Mouse (Mus musculus) mature B cell (primary cell): ENCODE data around the gene Klk10.

ENCODE experiments used
- in situ Hi-C: fragments of 300-500 bp; cut with MboI; formaldehyde crosslinking; loops from 2 replicates; pipeline ENCODE4 v1.14.3; 2019

The Klk10 gene

GRCm38 (mm10) chr7:43780746-43781145, at the start of gene Klk10:
Gene Klk10, plus strand, starts transcription at chr7:43781035.
- in situ Hi-C loops: no loop called here

- in situ Hi-C loops: no loop called here
Observed at GRCm38 (mm10) chr7:43747788-43748187, 33.0 kb upstream of the Klk10 start.

DNA sequence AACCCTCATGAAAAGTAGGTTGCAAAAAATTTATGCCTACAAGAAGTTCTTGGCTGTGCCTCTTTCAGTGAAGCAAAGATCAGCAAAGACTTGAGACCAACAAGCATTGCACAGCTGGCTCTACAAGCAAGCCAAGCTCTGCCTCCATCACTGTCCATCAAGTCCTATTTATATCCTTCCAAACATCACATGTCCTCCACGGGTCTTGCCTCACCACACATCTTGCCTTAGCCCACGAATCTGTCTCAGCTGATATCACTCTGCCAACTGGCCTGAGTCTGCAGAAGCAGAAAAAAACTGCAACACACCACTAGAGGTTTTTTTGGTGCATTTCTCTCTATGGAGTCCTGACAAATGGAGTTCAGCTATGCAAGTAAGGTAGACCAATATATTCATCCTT, 28.0 kb upstream of the Klk10 start:
- in situ Hi-C loops: no loop called here

DNA sequence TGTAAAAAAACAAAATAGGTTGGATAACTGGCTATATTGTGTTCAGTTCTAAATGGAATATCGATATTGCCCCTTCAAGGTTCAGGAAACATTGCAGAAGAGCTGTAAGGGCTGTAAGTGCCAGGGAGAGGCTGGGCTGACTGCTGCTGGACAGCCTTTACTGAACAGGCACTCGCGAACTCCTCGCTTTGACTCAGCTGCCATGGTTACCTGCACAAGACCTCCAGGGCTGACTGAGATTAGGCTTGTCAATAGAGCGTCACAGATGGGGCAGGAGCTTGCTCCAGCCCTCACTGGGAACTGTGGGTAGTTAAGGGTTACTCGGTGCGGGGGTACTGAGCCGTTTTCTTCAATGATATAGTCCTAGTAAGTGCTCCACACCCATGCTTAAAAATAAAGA, 14.4 kb upstream of the Klk10 start:
- in situ Hi-C loops: no loop called here

GRCm38 (mm10) chr7:43768597-43768996, 12.2 kb upstream of the Klk10 start, which contains the start of gene Klk12:
Gene Klk12, plus strand, starts transcription at chr7:43768897.
- in situ Hi-C loops: no loop called here

DNA sequence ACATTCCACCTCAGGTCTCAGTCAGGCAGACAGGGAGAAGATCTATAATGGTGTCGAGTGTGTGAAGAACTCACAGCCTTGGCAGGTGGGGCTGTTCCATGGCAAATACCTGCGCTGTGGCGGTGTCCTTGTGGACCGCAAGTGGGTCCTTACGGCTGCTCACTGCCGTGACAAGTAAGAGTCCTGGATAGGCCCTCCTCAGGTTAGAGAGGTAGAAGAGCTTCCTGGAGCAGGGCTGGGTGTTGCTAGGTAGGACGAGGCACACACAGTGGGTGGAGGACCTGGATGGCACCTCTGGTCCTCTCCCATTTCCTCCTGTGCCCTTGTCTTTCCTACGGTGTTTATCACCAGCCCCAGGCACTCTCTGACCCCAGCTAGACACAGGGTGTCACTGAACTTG, 11.2 kb upstream of the Klk10 start:
- in situ Hi-C loops: no loop called here

DNA sequence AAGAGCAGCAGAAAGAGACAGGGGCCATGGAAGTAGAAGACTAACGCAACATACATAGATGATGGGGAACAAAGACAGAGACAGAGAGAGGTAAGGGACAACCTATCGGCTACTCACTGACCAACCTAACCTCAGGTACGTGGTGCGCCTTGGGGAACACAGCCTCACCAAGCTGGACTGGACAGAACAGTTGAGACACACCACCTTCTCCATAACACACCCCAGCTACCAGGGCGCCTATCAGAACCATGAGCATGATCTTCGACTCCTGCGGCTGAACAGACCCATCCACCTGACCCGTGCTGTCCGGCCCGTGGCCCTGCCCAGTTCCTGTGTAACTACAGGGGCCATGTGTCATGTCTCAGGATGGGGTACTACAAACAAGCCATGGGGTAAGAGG, 10.1 kb upstream of the Klk10 start:
- in situ Hi-C loops: no loop called here

GRCm38 (mm10) chr7:43771916-43772315, 8.9 kb upstream of the Klk10 start:
- in situ Hi-C loops: no loop called here

DNA sequence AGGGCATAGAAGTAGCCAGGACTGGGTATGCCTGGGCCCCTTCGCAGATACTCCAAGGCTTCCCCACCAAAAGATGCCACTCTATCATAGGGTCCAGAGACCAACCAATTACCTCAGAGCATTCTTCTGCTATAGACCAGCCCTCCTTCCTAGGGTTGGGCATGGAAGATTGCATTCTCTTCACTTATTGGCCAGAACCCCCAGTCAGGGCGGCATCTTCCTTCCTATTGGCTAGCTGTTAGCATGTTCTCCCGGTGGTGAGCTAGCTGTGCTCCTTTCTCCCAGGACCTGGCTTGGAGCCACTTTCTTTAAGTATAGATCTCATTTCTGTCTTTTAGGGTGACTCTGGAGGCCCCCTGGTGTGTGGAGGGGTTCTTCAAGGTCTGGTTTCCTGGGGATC, 7.9 kb upstream of the Klk10 start:
- in situ Hi-C loops: no loop called here

DNA sequence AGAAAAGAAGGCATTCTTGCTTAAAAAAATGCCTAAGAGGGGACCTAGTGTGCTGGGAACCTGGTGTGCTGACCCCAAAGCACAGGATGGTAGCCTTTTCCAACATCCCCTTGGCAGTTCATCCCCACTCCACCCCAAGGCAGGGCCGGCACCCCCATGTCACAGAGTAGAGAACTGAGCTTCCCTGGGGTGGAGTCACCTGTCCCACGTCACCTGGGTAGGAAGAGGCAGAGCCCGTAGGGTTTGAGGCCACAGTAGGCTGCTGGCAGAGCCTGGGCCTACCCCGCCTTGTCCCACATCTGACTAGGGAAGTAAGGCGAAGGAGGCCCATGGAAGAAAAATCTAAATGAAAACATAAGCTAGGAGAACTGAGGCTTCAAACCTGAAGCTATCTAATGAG, 6.5 kb upstream of the Klk10 start, which contains the start of gene Klk11:
Gene Klk11, plus strand, starts transcription at position 241 of the 400 bp plus-strand sequence.
- in situ Hi-C loops: no loop called here

- in situ Hi-C loops: no loop called here
Observed at GRCm38 (mm10) chr7:43774802-43775201, 6.0 kb upstream of the Klk10 start.

DNA sequence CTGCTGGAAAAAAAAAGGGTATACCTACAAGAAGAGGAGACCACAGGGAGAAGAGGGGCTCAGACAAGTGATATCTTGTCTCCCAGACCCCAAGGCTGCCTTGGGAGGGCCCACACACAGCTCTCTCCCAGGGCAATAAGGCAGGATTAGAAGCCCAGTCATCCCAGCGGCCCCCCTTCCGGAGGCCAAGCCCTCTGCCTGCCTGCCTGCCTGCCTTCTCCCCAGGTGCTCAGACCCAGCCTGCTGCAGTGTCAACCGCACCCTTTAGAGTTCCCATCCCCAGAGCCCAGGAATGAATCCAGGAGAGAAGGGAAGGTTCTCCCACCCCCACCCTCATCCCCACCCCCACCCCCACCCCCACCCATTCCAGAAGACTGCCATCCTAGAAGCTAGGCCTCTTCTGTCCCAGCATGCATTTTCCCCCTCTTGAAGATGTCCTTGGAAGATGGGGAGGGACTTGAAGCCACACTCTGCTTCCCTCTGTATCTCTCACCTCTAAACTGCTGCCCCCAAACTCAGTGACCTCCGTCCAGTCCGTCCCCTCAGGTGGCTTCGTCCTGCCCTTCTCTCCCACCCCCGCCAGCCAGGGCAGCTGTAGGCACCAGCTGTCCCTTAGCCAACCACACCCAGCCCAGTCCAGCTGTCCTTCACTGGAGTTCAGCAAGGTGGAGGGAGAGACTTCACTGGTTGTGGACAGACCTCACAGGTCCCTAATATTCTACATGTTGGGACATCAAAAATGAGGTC, 5.4 kb upstream of the Klk10 start:
- in situ Hi-C loops: no loop called here

DNA sequence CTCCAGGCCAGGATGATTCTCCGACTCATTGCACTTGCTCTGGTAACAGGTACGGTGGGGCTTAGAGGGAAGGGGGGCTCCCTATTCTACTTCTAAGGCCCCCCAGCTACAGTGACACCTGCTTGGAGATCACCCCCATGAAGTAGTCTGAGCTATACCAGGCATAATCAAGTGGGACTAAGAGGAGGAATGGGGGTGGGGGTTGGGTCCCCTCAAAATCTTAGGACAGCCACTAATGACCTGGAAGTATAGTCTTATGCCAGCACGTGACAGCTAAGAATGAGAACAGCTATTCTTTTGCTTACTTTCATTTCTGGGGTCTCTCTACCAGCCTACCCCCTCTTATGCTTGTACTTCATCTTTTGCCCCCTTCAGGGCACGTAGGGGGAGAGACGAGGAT, 4.3 kb upstream of the Klk10 start:
- in situ Hi-C loops: no loop called here

DNA sequence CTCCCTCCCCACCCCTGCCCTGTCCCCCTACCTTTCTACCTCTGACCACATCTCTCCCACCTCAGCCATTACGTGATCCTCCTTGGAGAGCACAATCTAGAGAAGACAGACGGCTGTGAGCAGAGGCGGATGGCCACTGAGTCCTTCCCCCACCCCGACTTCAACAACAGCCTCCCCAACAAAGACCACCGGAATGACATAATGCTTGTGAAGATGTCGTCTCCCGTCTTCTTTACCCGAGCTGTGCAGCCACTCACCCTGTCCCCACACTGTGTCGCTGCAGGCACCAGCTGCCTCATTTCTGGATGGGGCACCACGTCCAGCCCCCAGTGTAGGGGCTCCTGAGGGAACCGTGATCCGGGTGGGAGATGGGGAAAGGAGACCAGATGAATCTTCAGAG, 3.4 kb upstream of the Klk10 start:
- in situ Hi-C loops: no loop called here

GRCm38 (mm10) chr7:43778176-43778970, 2.5 kb upstream of the Klk10 start:
- in situ Hi-C loops: no loop called here

GRCm38 (mm10) chr7:43780241-43780640, 594 bp upstream of the Klk10 start:
- in situ Hi-C loops: no loop called here

GRCm38 (mm10) chr7:43781541-43781940, 706 bp downstream of the Klk10 start:
- in situ Hi-C loops: no loop called here

DNA sequence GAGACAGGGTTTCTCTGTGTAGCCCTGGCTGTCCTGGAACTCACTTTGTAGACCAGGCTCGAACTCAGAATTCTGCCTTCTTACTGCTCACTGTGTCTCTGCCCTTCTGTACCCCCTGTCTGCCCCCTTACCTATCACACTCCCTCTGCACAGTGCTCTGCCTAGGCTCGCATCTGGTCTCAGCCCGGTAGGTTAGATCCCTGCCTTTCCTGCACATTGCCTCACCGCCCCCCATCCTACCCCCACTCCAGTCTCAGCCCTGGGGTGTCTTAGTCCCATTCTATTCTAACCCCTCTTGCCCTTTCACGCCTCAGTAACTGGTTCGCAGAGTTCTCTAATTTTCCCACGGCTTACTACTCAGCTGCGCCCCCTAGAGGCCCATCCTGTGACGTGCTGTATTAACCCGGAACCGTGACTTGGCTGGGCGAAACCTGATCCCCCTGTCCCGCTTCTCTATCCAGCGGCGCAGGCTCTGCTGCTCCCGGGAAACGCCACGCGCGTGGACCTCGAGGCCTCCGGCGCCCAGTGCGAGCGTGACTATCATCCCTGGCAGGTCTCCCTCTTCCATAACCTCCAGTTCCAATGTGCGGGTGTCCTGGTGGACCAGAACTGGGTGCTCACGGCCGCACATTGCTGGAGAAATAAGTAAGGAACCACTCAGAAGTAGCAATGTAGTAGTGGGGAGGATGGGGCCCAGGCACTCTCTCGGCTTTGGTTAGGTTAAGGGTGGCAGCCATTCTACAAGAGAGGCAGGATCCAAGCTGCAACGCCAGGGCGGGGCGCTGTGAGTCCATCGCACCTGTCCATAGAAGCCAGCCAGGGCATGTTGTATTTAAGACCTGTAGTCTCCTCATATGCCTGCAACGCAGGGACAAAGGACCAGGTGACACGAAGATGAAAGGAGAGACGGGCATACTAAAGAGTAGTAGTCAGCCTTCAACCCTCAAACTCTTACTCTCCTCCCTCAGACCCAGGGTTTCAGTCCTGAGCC, 1.7 kb downstream of the Klk10 start:
- in situ Hi-C loops: no loop called here

DNA sequence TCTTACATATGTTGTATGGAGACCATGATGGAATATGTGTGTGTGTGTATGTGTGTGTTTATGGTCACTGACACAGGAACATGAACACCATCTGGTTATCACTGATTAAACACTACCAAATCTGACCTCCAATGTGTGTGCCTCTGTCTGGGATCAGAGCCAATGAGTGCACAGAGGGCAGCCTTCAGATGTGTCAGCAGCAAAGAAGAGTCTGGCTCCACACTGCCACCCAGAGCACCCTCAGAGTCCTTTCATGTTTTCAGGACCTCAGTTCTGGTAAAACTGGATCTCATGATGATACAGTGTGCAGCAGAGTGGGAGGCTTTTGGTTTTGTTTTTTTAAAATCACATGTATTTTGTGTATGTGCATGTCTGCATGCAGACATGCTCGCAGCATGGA, 4.5 kb downstream of the Klk10 start:
- in situ Hi-C loops: no loop called here

DNA sequence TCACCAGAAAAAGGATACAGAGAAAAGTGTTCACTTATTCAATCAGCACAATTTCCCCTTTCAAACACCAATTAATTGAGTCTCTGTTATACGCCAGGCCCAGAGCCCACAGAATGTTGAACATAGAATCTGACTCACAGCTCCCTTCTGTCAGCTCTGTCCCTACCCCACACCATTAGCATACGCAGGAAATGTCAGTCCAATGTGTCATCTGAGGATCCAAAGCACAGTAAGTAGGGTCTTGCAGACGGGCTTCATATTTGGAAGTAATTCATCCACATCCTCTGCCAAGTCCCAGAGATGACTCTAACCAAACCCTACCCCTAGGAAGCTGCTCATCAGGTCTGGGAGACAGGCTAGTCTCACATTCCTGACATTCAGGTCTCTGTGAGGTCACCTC, 7.3 kb downstream of the Klk10 start:
- in situ Hi-C loops: no loop called here

DNA sequence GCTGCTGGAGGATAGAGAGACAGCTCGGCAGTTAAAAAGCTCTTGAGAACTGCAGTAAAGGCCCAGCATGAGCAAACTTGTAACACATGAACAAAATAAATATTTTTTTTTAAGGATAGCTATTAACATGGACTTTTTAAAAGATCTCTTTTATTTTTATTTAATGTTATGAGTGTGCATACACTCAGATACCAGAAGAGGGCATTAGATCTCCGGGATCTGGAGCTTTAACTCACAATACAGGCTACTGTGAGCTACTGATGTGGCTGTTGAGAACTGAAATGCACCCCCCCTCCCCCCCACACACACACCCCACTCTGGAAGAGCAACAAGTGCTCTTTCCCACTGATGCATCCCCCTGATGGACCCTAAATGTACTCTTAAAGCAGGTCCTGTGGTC, 8.5 kb downstream of the Klk10 start:
- in situ Hi-C loops: no loop called here

GRCm38 (mm10) chr7:43791591-43791990, 10.8 kb downstream of the Klk10 start, which contains the start of gene Klk9:
Gene Klk9, plus strand, starts transcription at chr7:43791891.
- in situ Hi-C loops: loop anchor here (10.0 kb wide), 1 partner anchor 63 kb away; no protein-coding TSS in a partner anchor
